18 mouse cellular contexts compared by ENCODE assay signal in genomic region chr1:149347359-149347758, GRCm38 (mm10).
"Had no signal": no experiment of that assay in that cellular context is flagged by ENCODE, and none has a peak within 500 bp of the region (broad histone marks: within the 10 kb centered on the region; RNA-seq: fewer than 3 reads in every experiment).

No protein-coding gene starts in this region.

- H3K27ac ChIP-seq: midbrain, embryonic 10.5 days; midbrain, embryonic 12.5 days; neural tube, embryonic 13.5 days; neural tube, embryonic 15.5 days had no signal

- H3K36me3 ChIP-seq: midbrain, embryonic 10.5 days; midbrain, embryonic 12.5 days; neural tube, embryonic 13.5 days; neural tube, embryonic 15.5 days had no signal

- H3K27me3 ChIP-seq: midbrain, embryonic 12.5 days; neural tube, embryonic 13.5 days; neural tube, embryonic 15.5 days had no signal

- H3K4me1 ChIP-seq: midbrain, embryonic 10.5 days; midbrain, embryonic 12.5 days; neural tube, embryonic 13.5 days; neural tube, embryonic 15.5 days had no signal

- H3K9me3 ChIP-seq: midbrain, embryonic 10.5 days; midbrain, embryonic 12.5 days had no signal

- H3K4me2 ChIP-seq: lung, embryonic 14.5 days; midbrain, embryonic 12.5 days; neural tube, embryonic 13.5 days; neural tube, embryonic 15.5 days had no signal

- H3K9ac ChIP-seq: lung, embryonic 14.5 days; midbrain, embryonic 12.5 days; neural tube, embryonic 13.5 days; neural tube, embryonic 15.5 days had no signal

- ATAC-seq: midbrain, embryonic 16.5 days had no signal

- DNase-seq: lung, embryonic 14.5 days; lung, postnatal 10 days; lung, postnatal 4 days; midbrain, embryonic 14.5 days; retina, postnatal 1 day; right cerebral cortex, adult 18-20 months; right cerebral cortex, postnatal 25 days; right cerebral cortex, postnatal 4 days; spleen, adult 18-20 months; thymus, adult 18-20 months; thymus, postnatal 14 days; thymus, postnatal 36 days had no signal

- H3K4me3 ChIP-seq: midbrain, embryonic 10.5 days; midbrain, embryonic 12.5 days; myocyte; neural tube, embryonic 13.5 days; neural tube, embryonic 15.5 days had no signal
